Mouse (Mus musculus) embryonic fibroblast, embryonic 13.5 days (primary cell): ENCODE data around the gene Atf3. TPM values are rescaled to one million over a fixed set of nuclear protein-coding genes. Genes with fewer than 3 reads are reported as not detected.

Source experiments
- H3K27ac ChIP-seq: 2 replicates; pipeline ENCODE4 v1.5.1; 2012; ENCODE audit warnings: low read length, control low read depth, inconsistent platforms; ENCODE audit not compliant: insufficient read depth
- H3K4me1 ChIP-seq: 2 replicates; pipeline ENCODE4 v1.6.1; 2011; ENCODE audit warnings: low read length; ENCODE audit not compliant: control insufficient read depth, insufficient read depth
- H3K4me3 ChIP-seq: 2 replicates; pipeline ENCODE4 v1.5.1; 2011; ENCODE audit warnings: mild to moderate bottlenecking, control low read depth, low read length; ENCODE audit not compliant: insufficient read depth
- CTCF ChIP-seq: IDR thresholded peaks from 2 replicates; pipeline ENCODE4 v1.5.1; 2011; ENCODE audit warnings: mild to moderate bottlenecking, control low read depth, low read length, moderate library complexity, borderline replicate concordance; ENCODE audit not compliant: insufficient read depth
- POLR2A ChIP-seq: IDR thresholded peaks from 2 replicates; pipeline ENCODE4 v1.6.1; 2011; ENCODE audit warnings: low read depth, mild to moderate bottlenecking, control low read depth, low read length, moderate library complexity
- polyA plus RNA-seq: library from polyadenylated mRNA; stranded (reverse); fragments of >200 nt; gene quantifications from 2 replicates; pipeline ENCODE4 v1.2.4, GENCODE M21; 2011; ENCODE audit warnings: low read depth; ENCODE audit not compliant: missing spikeins, insufficient read length

Atf3 gene
- polyA plus RNA-seq, result 2.6 and 6.3 TPM in 2 replicates

- H3K4me3 ChIP-seq, result no peak within 1 kb of the TSS
- H3K27ac ChIP-seq, result no peak within 1 kb of the TSS
- no peak for TF ChIP-seq CTCF
- TF ChIP-seq POLR2A, result no peak
- H3K4me1 ChIP-seq, result peaks cover 6% of the 10 kb centered on the region; the same call in 1 of the 2 replicates
Measured at GRCm38 (mm10) chr1:191217939-191218338, at the start of gene Atf3. TSS of gene Atf3 (minus strand) at chr1:191218039.

- TF ChIP-seq POLR2A (no peak), CTCF (no peak)
- Histone ChIP-seq H3K4me1 (peaks cover 16% of the 10 kb centered on the region), H3K4me3 (no peak overlapping the region), H3K27ac (no peak overlapping the region)
Measured at GRCm38 (mm10) chr1:191267162-191267561, 49.3 kb upstream of the Atf3 start.

- Histone ChIP-seq H3K4me1 (peaks cover 11% of the 10 kb centered on the region), H3K4me3 (no peak overlapping the region), H3K27ac (no peak overlapping the region)
- no peak for TF ChIP-seq POLR2A
- no peak for TF ChIP-seq CTCF
Measured at GRCm38 (mm10) chr1:191263471-191263870, 45.6 kb upstream of the Atf3 start.

GRCm38 (mm10) chr1:191261861-191262260 is 44.0 kb upstream of the Atf3 start:
- Histone ChIP-seq H3K27ac (no peak overlapping the region), H3K4me3 (no peak overlapping the region), H3K4me1 (peaks cover 3% of the 10 kb centered on the region; the same call in 1 of the 2 replicates)
- TF ChIP-seq CTCF, result no peak
- TF ChIP-seq POLR2A, result no peak

- Histone ChIP-seq H3K27ac (no peak overlapping the region), H3K4me3 (no peak overlapping the region), H3K4me1 (peaks cover 3% of the 10 kb centered on the region; the same call in 1 of the 2 replicates)
- TF ChIP-seq POLR2A, result no peak
- no peak for TF ChIP-seq CTCF
Measured at GRCm38 (mm10) chr1:191259661-191260060, 41.8 kb upstream of the Atf3 start.

GRCm38 (mm10) chr1:191259121-191259520 is 41.3 kb upstream of the Atf3 start:
- Histone ChIP-seq H3K27ac (no peak overlapping the region), H3K4me1 (peaks cover 3% of the 10 kb centered on the region; the same call in 1 of the 2 replicates), H3K4me3 (no peak overlapping the region)
- TF ChIP-seq POLR2A (no peak), CTCF (no peak)

GRCm38 (mm10) chr1:191258521-191258920 is 40.7 kb upstream of the Atf3 start:
- no peak overlapping the region for H3K27ac ChIP-seq
- no peak overlapping the region for H3K4me3 ChIP-seq
- no peak for TF ChIP-seq CTCF
- no peak for TF ChIP-seq POLR2A
- H3K4me1 ChIP-seq, result peaks cover 3% of the 10 kb centered on the region; the same call in 1 of the 2 replicates

- Histone ChIP-seq H3K27ac (no peak overlapping the region), H3K4me1 (peaks cover 3% of the 10 kb centered on the region; the same call in 1 of the 2 replicates), H3K4me3 (no peak overlapping the region)
- TF ChIP-seq CTCF (no peak), POLR2A (no peak)
Measured at GRCm38 (mm10) chr1:191257981-191258380, 40.1 kb upstream of the Atf3 start.

- TF ChIP-seq POLR2A (no peak), CTCF (no peak)
- Histone ChIP-seq H3K4me3 (no peak overlapping the region), H3K4me1 (peaks cover 3% of the 10 kb centered on the region; the same call in 1 of the 2 replicates), H3K27ac (no peak overlapping the region)
Measured at GRCm38 (mm10) chr1:191257351-191257771, 39.5 kb upstream of the Atf3 start.

- H3K4me1 ChIP-seq, result peaks cover 3% of the 10 kb centered on the region; the same call in 1 of the 2 replicates
- no peak overlapping the region for H3K4me3 ChIP-seq
- TF ChIP-seq POLR2A (no peak), CTCF (no peak)
- H3K27ac ChIP-seq, result no peak overlapping the region
Measured at GRCm38 (mm10) chr1:191256566-191257350, 38.9 kb upstream of the Atf3 start.
